Mouse (Mus musculus) right cerebral cortex, postnatal 25 days (tissue): ENCODE data around the gene Slc10a6.
A peak's percentile ranks its signal among the peaks of the same experiment; 100 is the strongest.

ENCODE experiments used
- DNase-seq: peaks from one replicate; pipeline ENCODE4 v3.0.0; 2022

Slc10a6 gene

GRCm38 (mm10) chr5:103629111-103629764 is at the start of gene Slc10a6:
TSS of gene Slc10a6 (minus strand) at chr5:103629403.
- DNase-seq = peak; percentile 48

DNA sequence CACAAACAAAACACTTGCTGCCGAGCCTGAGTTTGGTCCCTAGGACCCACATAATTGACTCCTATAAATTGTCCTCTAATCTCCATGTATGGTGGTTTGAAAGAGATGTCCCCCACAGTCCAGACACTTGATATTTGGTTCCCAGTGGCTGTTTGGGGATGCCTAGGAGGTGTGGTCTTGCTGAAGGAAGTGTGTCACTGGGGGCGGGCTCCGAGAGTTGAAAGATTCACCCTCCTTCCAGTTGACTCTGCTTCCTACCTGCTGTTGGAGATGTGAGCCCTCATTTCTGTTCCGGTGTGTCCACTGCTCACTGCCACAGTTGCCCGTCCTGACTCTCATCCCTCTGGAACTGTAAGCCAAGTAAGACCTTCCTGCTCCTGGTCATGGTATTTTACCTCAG is 49.8 kb upstream of the Slc10a6 start:
- no peak for DNase-seq

GRCm38 (mm10) chr5:103677894-103678293 is 48.7 kb upstream of the Slc10a6 start:
- DNase-seq = no peak

DNA sequence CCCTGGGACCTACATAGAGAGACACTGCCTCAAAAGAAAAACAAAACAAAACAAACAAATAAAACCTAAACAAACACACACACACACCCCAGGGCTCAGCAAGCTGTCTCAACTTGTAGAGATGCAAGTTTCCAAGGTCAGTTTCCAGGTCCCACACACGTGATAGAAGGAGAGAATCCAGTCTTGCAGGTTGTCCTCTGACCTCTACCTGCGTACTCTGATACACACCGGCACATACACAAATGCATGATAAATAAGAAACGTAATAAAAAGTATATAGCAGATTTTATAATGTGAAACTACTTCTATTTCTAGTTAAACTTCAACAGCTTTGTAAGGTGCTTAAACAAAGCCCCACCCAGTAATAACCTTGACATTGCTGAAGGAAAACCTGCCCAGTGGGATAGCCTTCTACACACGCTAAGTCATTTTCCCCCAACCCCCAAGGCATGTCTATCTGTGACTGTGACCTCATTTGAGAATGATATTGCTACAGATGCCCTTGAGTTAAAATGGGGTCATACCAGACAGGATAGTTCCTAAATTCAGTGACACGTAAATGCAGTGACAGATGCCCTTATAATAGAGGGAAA is 47.2 kb upstream of the Slc10a6 start:
- DNase-seq = no peak

- no peak for DNase-seq
These were observed 45.3 kb upstream of the Slc10a6 start for GRCm38 (mm10) chr5:103674482-103674881.

DNA sequence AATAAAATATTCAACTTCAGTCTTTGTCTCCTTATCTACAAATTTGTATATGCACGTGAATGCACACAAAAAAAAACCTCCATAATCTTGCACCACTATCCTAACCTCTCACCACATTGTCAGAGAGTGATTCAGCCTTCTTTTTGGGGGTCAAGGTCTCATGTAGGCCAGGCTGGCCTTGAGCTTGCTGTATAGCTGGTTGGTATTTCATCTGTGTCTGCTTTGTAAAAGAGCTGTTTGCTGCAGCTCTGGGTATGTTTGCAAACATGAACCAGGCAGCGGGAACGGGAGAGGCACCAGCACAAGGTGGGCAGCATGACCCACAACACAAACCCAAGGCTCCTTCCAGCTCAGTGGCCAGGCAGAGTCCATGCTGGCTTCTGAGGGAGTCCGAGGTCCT is 44.4 kb upstream of the Slc10a6 start:
- no peak for DNase-seq

- no peak for DNase-seq
These were observed 42.7 kb upstream of the Slc10a6 start for GRCm38 (mm10) chr5:103671858-103672257.

DNA sequence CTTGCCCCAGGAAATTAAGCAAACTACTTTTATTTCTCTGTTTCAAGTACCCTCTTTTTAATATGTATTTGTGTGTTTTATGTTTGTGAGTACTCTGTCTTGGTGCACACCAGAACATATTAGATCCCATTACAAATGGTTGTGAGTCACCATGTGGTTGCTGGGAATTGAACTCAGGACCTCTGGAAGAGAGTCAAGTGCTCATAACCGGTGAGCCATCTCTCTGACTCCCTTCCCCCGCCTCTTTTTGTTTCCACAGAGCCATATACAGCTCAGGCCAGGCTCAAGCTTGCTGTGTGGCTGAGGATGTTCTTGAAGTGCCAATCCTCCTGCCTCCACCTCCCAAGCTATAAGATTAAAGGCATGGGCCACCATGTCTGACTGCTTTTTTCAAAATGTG is 36.7 kb upstream of the Slc10a6 start:
- no peak for DNase-seq

- no peak for DNase-seq
These were observed 35.7 kb upstream of the Slc10a6 start for GRCm38 (mm10) chr5:103664932-103665331.

DNA sequence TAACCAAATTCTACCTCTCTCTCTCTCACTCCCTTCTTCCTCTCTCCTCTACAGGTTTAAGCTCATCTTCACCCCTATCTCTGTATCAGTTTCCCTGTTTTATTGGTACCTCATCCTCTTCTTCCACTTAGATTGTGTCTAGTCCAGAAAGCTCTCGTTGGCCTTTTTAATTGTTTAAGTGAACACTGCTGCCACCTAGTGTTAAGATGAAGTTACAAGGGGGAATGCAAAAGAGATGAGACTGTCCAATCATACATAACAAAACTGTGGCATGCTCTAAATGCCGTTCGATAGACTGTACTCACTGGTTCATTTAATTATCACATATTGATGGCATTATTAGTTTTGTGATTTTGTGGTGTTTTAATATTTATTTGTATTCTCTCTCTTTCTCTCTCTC is 30.4 kb upstream of the Slc10a6 start:
- DNase-seq = no peak

GRCm38 (mm10) chr5:103658921-103659320 is 29.7 kb upstream of the Slc10a6 start:
- no peak for DNase-seq

GRCm38 (mm10) chr5:103655346-103656118 is 26.3 kb upstream of the Slc10a6 start, which contains the start of gene 1700016H13Rik:
TSS of gene 1700016H13Rik (minus strand) at chr5:103656010.
- peak; percentile 46 for DNase-seq

DNA sequence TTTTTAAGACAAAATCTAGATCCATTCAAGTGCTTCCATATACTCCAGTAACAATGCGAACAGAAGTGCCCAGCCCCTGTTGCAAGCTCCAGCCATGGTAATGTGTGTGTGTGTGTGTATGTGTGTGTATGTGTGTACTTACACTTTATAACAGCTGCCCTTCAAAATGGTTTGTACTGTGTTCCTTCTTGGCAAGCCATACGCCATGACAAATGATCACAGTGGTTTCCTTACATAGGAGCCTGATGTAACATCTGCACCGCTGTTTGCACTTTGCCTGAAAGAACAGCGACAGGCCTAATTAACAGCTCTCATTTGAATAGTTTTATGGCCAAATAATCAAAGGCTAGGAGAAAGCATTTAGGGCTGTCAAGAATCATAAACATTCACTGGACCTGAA is 25.6 kb upstream of the Slc10a6 start:
- no peak for DNase-seq

- no peak for DNase-seq
These were observed 25.0 kb upstream of the Slc10a6 start for GRCm38 (mm10) chr5:103654225-103654624.

- no peak for DNase-seq
These were observed 18.1 kb upstream of the Slc10a6 start for GRCm38 (mm10) chr5:103647320-103647719.

- no peak for DNase-seq
These were observed 15.0 kb upstream of the Slc10a6 start for GRCm38 (mm10) chr5:103644167-103644566.

DNA sequence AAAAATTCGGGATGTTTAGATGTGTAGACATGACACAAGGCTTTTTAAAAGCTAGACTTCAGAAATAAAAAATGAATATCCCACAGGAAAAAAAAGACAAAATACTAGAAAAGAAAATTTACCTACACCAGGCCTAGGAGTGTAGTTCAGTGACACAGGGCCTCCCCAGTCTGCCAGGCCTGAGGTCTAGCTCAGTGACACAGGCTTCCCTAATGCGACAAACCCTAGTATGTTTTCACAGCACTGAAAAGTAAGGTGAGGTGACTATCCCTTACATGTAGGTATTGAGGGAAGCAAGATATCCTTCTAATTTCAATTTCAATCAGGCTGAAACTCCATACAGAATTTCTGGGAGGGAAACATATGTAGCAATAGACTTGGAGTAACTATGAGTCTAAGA is 8.0 kb upstream of the Slc10a6 start:
- no peak for DNase-seq

DNA sequence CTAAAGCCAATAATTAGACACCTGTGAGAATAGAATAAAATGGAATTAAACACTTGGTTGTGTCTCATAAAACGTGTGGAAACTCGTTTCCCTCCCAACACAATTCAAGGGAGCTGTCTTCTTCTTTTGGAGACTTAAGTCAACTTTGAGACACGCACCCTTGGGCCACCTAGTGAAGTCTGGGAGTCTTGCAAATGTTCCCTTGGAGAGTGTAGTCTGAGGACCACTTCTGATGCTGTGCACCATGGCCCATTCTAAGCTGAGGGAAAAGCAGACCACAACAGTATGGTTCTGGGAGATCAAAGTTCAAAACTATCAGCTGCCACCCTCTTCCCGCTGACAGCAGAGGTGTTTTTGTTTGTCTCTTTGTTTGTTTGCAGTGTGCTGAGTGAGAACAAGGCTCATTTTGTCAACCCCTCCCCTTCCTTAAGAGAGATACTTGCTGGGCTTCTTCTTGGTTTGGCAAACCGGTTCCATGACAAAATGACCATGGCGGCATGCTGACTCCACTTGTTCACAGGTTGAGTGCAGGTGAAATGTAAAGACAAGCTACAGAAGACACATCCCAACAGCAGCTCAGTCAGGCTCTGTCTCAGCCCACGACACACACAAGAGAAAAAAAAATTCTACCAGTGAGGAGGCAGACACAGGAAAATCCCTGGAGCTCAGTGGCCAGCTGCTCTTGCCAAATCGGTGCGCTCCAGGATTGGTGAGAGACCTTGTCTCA is 814 bp upstream of the Slc10a6 start:
- DNase-seq = no peak

GRCm38 (mm10) chr5:103628499-103628898 is 704 bp downstream of the Slc10a6 start:
- no peak for DNase-seq

DNA sequence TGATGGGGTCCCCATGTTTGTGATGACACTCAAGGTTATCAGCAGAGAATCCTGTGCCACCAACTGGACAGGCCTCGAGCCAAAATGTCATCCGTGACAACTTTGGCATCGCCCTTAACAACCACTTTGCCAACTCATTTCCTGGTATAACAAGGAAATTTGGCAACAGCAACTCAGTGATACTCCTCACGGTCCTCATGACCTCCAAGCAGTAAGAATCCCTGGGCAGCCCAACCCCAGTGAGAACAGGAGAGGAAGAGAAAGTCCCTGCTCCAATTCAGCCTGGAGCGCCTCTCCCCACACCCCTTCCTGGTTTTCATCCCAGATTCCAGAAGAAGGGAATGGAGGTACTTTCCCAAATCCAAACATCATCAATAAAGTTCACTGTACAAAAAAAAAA is 4.4 kb downstream of the Slc10a6 start:
- no peak for DNase-seq

- no peak for DNase-seq
These were observed 6.9 kb downstream of the Slc10a6 start for GRCm38 (mm10) chr5:103622321-103622720.

- DNase-seq = no peak
These were observed 8.8 kb downstream of the Slc10a6 start for GRCm38 (mm10) chr5:103620301-103620973.

- no peak for DNase-seq
These were observed 12.0 kb downstream of the Slc10a6 start for GRCm38 (mm10) chr5:103617191-103617590.
